Mouse (Mus musculus): ENCODE data around the gene Hoxb2.

Gene Hoxb2

GRCm38 (mm10) chr11:96336597-96336996 is 13.7 kb upstream of the Hoxb2 start:
- peak; percentile 51 to 81 for DNase-seq

GRCm38 (mm10) chr11:96337026-96337425 is 13.3 kb upstream of the Hoxb2 start:
- DNase-seq, result no peak

GRCm38 (mm10) chr11:96338957-96339855 is 11.1 kb upstream of the Hoxb2 start:
- no peak for DNase-seq

DNA sequence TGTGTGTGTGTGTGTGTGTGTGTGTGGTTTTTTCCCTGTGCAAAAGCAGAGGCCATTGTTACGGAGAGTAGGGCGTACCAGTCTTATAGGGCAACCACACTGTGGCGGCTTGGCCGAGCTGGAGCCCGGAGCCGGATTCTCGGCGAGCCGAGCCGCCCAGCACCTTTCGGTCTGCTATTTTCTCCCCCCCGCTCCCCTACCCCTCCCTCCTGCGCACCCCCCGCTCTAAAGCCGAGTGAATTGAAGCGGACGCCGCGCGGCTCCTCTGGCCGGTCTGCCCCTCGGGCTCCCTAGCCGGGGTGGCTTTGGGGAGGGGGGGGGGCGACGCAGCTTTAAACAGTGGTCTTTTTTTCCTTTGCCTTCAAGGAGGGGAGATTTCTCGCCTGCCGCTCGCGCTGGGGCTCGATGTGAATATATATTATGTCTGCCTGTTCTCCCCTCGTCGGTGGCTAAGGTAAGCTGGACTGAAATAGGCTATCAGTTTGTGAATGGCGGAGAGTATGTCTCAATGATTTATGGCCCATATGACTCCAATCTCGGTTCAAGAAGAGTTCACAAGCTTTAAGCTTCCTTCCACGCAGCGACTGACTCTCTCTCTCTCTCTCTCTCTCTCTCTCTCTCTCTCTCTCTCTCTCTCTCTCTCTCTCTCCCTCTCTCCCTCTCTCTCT is 9.5 kb upstream of the Hoxb2 start:
- peak; percentile 61 to 80 for DNase-seq

- DNase-seq, result peak; percentile 69 to 81
Measured at GRCm38 (mm10) chr11:96341701-96342575, 8.4 kb upstream of the Hoxb2 start.

DNA sequence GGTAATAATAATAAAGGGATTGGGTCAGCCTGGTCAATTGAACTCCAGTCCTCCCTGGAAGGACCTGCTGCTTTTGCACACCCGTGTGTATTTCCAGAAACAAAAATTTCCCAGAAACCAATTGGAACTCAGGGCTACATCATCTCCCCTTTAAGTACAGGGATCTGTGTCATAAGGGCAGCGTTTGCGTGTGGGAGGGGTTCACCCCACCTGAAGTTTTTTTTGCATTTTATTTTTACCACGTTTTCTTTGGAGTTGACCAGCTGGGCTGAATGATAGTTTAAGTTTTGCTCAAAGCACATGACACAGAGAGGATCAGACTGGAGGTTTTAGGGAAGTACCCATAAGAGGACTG is 7.8 kb upstream of the Hoxb2 start:
- DNase-seq, result no peak

DNA sequence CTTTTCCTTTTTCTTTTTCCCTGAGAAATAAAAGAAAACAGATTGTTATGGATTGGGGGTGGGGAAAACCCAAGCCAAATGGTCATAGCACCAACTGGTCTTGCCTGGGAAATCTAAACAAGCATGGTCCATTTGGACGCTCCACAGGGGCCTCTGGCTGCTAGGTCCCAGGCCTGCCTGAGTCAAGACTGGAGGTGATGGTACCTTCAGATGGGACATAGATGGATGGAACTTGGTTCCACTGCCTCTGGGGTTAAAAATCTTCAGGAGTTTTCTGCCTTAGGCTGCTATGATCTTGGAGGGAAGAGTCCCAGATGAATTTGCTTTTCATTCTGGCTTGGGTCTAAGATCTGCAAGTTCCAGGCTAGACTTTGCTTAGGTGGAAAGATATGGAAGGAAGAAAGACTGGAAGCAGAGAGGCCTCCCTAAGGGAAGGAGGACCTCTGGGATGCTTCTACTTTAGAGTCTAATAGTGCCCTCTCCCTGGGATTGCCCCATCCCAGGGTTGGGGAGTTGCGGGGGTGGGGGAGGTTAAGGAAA is 7.0 kb upstream of the Hoxb2 start:
- no peak for DNase-seq

GRCm38 (mm10) chr11:96344061-96344877 is 6.1 kb upstream of the Hoxb2 start:
- DNase-seq, result peak; percentile 49 to 84

DNA sequence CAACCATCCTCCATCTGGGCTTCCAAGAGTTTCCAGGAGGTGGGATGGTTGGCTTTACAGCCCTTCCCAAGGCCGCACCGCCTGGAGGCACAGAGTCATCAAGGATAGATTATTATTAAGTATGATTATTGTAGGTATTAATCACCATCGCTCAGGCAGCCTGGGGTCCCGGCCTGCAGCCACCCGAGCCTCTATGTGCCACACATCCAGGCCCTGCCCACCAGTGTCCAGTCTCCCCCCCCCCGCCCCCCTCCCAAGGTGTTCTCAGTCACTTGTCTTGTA is 5.5 kb upstream of the Hoxb2 start:
- DNase-seq, result no peak

GRCm38 (mm10) chr11:96345220-96345892 is 5.0 kb upstream of the Hoxb2 start:
- peak; percentile 57 to 72 for DNase-seq

DNA sequence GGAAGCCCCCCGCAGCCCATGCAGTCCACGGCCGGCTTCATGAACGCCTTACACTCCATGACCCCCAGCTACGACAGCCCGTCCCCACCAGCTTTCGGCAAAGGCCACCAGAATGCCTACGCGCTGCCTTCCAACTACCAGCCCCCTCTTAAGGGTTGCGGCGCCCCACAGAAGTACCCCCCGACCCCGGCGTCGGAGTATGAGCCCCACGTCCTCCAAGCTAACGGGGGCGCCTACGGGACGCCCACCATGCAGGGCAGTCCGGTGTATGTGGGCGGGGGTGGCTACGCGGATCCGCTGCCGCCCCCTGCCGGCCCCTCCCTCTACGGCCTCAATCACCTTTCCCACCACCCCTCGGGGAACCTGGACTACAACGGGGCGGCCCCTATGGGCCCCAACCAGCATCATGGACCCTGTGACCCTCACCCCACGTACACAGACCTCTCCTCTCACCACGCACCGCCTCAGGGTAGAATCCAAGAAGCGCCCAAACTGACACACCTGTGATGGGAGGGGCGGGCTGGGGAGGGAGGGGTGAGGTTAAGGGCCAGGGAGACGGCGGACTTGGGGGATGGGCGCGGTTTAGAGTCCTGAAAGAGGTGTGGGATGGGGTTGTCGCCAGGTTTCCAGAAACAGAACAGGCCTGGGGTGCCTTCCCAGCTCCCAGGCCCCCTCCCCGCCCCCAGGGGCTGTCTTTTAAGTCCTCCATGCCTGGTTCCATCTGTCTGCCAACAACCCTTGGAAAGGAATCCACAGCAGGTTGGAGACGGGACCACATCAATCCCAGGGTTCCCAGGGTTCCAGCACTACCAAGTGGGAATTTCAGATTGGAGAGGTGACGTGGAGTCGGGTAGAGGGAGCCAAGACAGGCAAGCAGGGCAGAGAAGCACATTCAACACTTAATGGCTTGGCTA is 4.2 kb upstream of the Hoxb2 start:
- DNase-seq, result peak; percentile 79 to 88

- DNase-seq, result peak; percentile 52 to 82
Measured at GRCm38 (mm10) chr11:96346916-96347520, 3.3 kb upstream of the Hoxb2 start.

GRCm38 (mm10) chr11:96347717-96348116 is 2.6 kb upstream of the Hoxb2 start:
- no peak for DNase-seq

- DNase-seq, result peak; percentile 91
Measured at GRCm38 (mm10) chr11:96348141-96348928, 2.0 kb upstream of the Hoxb2 start.

- DNase-seq, result no peak
Measured at GRCm38 (mm10) chr11:96348988-96349387, 1.3 kb upstream of the Hoxb2 start.

- DNase-seq, result peak; percentile 74 to 80
Measured at GRCm38 (mm10) chr11:96349491-96350340, 609 bp upstream of the Hoxb2 start.

DNA sequence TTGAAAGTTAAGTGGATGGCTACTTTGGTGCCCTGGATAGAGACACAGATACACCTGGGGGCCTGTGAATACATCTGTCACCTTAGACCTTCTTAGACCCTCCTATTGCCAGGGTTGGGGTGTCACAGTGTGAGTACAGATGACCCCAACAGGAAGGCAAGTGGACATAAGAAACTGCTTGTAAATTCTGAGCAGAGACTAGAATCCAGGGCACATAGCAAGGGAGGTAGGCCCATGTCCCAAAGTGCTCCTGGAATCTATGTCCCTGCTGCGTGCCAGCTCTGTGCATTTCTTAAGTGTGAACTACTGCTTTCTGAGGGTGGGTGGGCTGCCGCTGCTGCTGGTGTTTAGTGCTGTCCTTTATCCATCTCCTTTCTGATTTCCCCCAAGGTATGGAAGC is 466 bp downstream of the Hoxb2 start:
- no peak for DNase-seq

GRCm38 (mm10) chr11:96351312-96351711 is 987 bp downstream of the Hoxb2 start:
- peak; percentile 68 to 87 for DNase-seq

Data from kidney, postnatal 25 days (tissue).